Mouse (Mus musculus) kidney, postnatal 0 days (tissue): ENCODE data around the gene Vwa3a. TPM values are rescaled to one million over a fixed set of nuclear protein-coding genes. Genes with fewer than 3 reads are reported as not detected.

Experiments
- ATAC-seq: fragments of 200-750 bp; cut with Nextera tagmentation; replicated peaks from 2 replicates; pipeline ENCODE4 v1.8.0; 2017; ENCODE audit warnings: low read depth, moderate number of reproducible peaks, moderate TSS enrichment, moderate library complexity; ENCODE audit not compliant: low FRiP score
- DNase-seq: peaks from one replicate; pipeline ENCODE4 v3.0.0-alpha.2; 2016; ENCODE audit warnings: low spot score
- H3K27ac ChIP-seq: fragments of 300-500 bp; sonication (generic); 2 replicates; pipeline ENCODE4 v1.5.1; 2014; ENCODE audit warnings: mild to moderate bottlenecking
- H3K27me3 ChIP-seq: fragments of 300-500 bp; sonication (generic); 2 replicates; pipeline ENCODE4 v1.6.1; 2014; ENCODE audit warnings: low read length, mixed read lengths; ENCODE audit not compliant: insufficient read depth
- H3K36me3 ChIP-seq: fragments of 300-500 bp; sonication (generic); 2 replicates; pipeline ENCODE4 v1.6.1; 2014; ENCODE audit warnings: low read length, mixed read lengths; ENCODE audit not compliant: insufficient read depth
- H3K4me1 ChIP-seq: fragments of 300-500 bp; sonication (generic); replicated peaks from 2 replicates; pipeline ENCODE4 v1.6.1; 2014; ENCODE audit warnings: antibody characterized with exemption, low read length, mixed read lengths; ENCODE audit not compliant: insufficient read depth
- H3K4me2 ChIP-seq: fragments of 300-500 bp; sonication (generic); 2 replicates; pipeline ENCODE4 v1.6.1; 2014; ENCODE audit warnings: mild to moderate bottlenecking, low read length, moderate library complexity, mixed read lengths
- H3K4me3 ChIP-seq: fragments of 300-500 bp; sonication (generic); replicated peaks from 2 replicates; pipeline ENCODE4 v1.5.1; 2014; ENCODE audit warnings: low read depth, low read length
- H3K9ac ChIP-seq: fragments of 300-500 bp; sonication (generic); 2 replicates; pipeline ENCODE4 v1.6.1; 2014; ENCODE audit warnings: low read depth, low read length
- H3K9me3 ChIP-seq: fragments of 300-500 bp; sonication (generic); replicated peaks from 2 replicates; pipeline ENCODE4 v1.6.1; 2016; ENCODE audit warnings: low read length, inconsistent platforms, mixed read lengths
- CTCF ChIP-seq: IDR thresholded peaks from 2 replicates; pipeline ENCODE4 v1.5.1; 2016; ENCODE audit warnings: antibody characterized with exemption, low read depth, mild to moderate bottlenecking, moderate library complexity
- WGBS: fragments of 180-500 bp; shearing (Covaris S2); extraction: QIAGEN DNeasy Blood & Tissue Kit; methylation state at CpG from one replicate; pipeline ENCODE4 v1.1.7; 2014; 5-methylcytosine and 5-hydroxymethylcytosine counted together
- polyA plus RNA-seq: library from polyadenylated mRNA; unstranded; fragments of >200 nt; fragmentation: Nextera tagmentation; extraction: Ambion mirVana; gene quantifications from 2 replicates; pipeline ENCODE4 v1.2.1, GENCODE M21; 2015

The Vwa3a gene
- polyA plus RNA-seq, 1 experiment from 2014 or later: 0.13 TPM

DNA sequence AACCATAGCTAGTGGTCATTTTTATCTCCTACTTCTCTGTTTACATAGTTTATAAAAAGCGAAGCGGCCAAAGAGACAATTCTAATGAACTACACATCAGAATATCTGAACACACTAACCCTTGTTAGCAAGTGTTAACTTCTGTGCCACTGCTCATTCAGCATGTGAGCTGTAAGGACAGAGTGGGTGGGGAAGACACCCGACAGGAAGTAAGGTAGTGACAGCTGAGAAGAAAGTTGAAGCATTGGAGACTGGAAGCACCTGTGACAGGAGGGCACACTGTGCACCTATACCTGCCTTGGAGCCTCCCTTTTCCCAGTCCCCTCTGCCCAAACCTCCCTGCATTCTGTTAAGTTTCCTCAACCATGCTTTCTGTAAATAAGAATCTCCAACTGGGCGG lies 17.1 kb upstream of the Vwa3a start:
- Histone ChIP-seq H3K4me3 (no peak overlapping the region), H3K27ac (no peak overlapping the region), H3K4me2 (no peak overlapping the region), H3K27me3 (no peaks in the 10 kb centered on the region), H3K9me3 (no peaks in the 10 kb centered on the region), H3K9ac (no peak overlapping the region), H3K36me3 (no peaks in the 10 kb centered on the region), H3K4me1 (peaks cover 9% of the 10 kb centered on the region; the same call in 1 of the 2 replicates)
- DNase-seq: no peak
- 90% methylated on average over 4 of the region's 4 CpGs for WGBS
- ATAC-seq: no peak
- no peak for TF ChIP-seq CTCF

DNA sequence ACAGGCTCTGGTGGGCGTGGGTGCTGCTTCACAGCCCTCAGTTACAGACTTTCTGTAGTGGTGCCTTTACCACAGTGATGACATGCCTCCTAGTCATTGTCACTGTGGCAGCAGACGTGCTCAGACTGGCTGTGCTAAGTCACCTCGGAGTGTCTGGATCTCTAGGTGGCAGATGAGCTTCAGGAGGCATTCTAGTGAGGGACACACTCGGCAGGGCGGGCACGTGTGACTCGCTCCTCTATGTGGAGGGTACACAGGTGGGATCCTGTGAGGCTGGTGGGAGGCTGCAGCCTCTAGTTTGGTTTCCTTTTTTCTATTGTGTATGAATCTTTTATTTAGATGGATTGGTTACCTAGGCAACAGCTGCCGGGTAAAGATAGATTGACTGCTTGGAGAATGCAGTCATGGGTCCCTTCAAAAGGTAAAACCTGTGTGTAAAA lies 16.3 kb upstream of the Vwa3a start:
- DNase-seq (no peak), ATAC-seq (no peak)
- H3K9me3 ChIP-seq: no peaks in the 10 kb centered on the region
- H3K9ac ChIP-seq: no peak overlapping the region
- H3K36me3 ChIP-seq: no peaks in the 10 kb centered on the region
- H3K4me2 ChIP-seq: no peak overlapping the region
- TF ChIP-seq CTCF: no peak
- WGBS: 82% methylated on average over 8 of the region's 8 CpGs
- H3K4me3 ChIP-seq: no peak overlapping the region
- no peak overlapping the region for H3K27ac ChIP-seq
- no peaks in the 10 kb centered on the region for H3K27me3 ChIP-seq
- peaks cover 5% of the 10 kb centered on the region; the same call in 1 of the 2 replicates for H3K4me1 ChIP-seq

DNA sequence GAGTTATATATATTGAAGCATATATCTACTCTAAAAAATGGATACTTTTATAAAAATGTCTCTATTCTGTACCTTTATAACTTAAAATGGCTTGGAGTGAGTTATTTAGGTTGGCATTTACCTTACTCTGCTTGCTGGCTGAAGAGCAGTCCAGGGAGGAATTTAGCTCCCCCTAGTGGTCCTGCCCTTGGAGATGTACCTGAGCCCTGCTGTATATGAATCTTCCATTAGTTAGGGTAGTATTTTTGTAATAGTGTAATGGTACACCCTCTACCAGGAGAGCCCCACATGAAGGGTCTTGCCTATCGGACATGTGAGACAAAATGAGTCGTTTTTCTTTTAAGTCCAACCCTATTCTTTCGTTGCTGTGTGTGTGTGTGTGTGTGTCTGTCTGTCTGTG lies 11.5 kb upstream of the Vwa3a start:
- peak; percentile 76 for TF ChIP-seq CTCF
- no peak for ATAC-seq
- no peak overlapping the region for H3K4me3 ChIP-seq
- WGBS: 82% methylated on average over 3 of the region's 3 CpGs
- H3K27ac ChIP-seq: no peak overlapping the region
- H3K36me3 ChIP-seq: no peaks in the 10 kb centered on the region
- no peak overlapping the region for H3K4me2 ChIP-seq
- H3K9me3 ChIP-seq: no peaks in the 10 kb centered on the region
- no peak overlapping the region for H3K9ac ChIP-seq
- H3K27me3 ChIP-seq: no peaks in the 10 kb centered on the region
- H3K4me1 ChIP-seq: no peaks in the 10 kb centered on the region
- DNase-seq: peak; percentile 40

DNA sequence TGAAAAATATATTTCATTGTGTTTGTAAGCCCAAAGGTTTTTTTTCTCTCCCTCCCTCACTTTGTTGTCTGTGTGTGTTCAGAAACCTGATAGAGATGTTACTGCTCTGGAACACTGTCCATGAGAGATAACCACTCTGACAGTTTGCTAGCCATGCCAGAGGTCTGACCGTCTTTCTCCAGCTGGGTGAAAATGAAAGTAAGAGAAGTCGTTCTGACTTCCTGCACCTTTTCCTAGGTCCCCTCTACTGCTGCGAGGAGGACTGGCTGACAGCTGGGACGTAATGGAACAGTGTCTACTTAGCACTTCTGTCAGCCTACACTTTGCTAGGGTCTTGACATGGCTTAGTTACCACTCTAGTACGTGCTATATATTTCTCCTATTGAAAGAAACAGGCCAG lies 9.5 kb upstream of the Vwa3a start:
- Histone ChIP-seq H3K9me3 (no peaks in the 10 kb centered on the region), H3K9ac (no peak overlapping the region), H3K4me2 (no peak overlapping the region), H3K36me3 (no peaks in the 10 kb centered on the region), H3K27ac (no peak overlapping the region), H3K27me3 (no peaks in the 10 kb centered on the region), H3K4me1 (no peaks in the 10 kb centered on the region), H3K4me3 (no peak overlapping the region)
- ATAC-seq (no peak), DNase-seq (no peak)
- WGBS: 65% methylated on average over 5 of the region's 5 CpGs
- no peak for TF ChIP-seq CTCF

DNA sequence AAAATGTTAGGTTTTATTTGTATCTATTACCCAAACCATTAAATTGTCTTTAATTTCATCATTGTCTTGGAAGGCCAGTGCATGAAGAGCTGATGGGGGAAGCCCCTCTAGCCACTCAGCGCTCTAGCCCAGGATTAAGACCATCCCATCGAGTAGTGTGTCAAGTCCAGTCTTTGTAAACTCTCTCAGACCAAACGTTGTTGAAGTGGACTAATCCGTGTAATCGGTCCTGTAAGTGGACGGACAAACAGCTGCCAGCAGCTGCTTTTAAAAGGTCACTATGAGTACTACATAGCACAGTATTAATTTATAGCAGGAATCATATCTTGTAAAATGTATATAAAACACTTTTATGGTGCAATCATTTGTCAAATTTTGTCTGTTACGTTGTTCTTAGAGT lies 6.2 kb upstream of the Vwa3a start:
- WGBS: 69% methylated on average over 7 of the region's 7 CpGs
- peak overlapping the region; percentile 54; the same call in 1 of the 2 replicates for H3K27ac ChIP-seq
- no peak overlapping the region for H3K4me3 ChIP-seq
- no peaks in the 10 kb centered on the region for H3K9me3 ChIP-seq
- ATAC-seq: peak; percentile 59; the same call in 1 of the 2 replicates
- no peak overlapping the region for H3K4me2 ChIP-seq
- TF ChIP-seq CTCF: no peak
- peak; percentile 82 for DNase-seq
- H3K9ac ChIP-seq: no peak overlapping the region
- H3K27me3 ChIP-seq: no peaks in the 10 kb centered on the region
- no peaks in the 10 kb centered on the region for H3K4me1 ChIP-seq
- H3K36me3 ChIP-seq: no peaks in the 10 kb centered on the region

DNA sequence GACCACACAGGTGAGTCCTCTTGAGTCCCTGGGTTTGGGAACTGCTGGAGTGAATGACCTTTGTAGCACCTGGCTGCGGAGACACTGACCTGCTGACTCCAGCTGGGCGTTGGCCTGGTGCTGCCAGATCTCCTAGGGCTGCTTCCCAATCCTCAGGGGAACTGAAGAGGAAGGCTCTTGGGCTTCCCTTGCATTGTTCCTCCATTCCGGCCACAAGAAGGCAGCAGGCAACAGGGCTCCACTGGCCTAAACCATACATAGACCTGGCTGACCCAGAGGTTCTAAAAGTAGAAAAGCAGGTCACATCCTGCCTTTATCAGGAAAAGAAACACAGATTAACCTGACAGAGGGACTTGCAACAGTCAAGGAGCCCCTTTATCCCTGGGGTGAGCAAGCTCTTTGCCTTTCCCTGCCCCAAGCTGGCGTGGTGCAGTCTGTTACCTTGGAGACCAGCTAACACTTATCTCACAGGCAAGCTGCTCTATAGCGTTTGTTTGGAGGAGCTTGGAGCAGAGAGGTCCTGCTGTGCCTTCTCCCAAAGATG lies 512 bp downstream of the Vwa3a start:
- Histone ChIP-seq H3K9ac (no peak overlapping the region), H3K36me3 (no peaks in the 10 kb centered on the region), H3K9me3 (no peaks in the 10 kb centered on the region), H3K4me2 (no peak overlapping the region), H3K27ac (no peak overlapping the region), H3K27me3 (no peaks in the 10 kb centered on the region), H3K4me1 (no peaks in the 10 kb centered on the region), H3K4me3 (no peak overlapping the region)
- TF ChIP-seq CTCF: peak; percentile 44; the same call in 1 of the 2 replicates
- 23% methylated on average over 5 of the region's 5 CpGs for WGBS
- peak; percentile 22 for DNase-seq
- ATAC-seq: no peak
